Mouse (Mus musculus) olfactory bulb, adult 2 months (tissue): ENCODE measurements around the gene Dscam.

Experiments
- CTCF ChIP-seq: fragments of 200-500 bp; IDR thresholded peaks from 2 replicates; pipeline ENCODE4 v1.5.1; 2012; ENCODE audit warnings: low read depth, mild to moderate bottlenecking, low read length, moderate library complexity; ENCODE audit not compliant: insufficient read depth
- POLR2A ChIP-seq: fragments of 200-500 bp; IDR thresholded peaks from 2 replicates; pipeline ENCODE4 v1.6.1; 2012; ENCODE audit warnings: mild to moderate bottlenecking, low read depth, low read length, moderate library complexity; ENCODE audit not compliant: insufficient read depth

DNA sequence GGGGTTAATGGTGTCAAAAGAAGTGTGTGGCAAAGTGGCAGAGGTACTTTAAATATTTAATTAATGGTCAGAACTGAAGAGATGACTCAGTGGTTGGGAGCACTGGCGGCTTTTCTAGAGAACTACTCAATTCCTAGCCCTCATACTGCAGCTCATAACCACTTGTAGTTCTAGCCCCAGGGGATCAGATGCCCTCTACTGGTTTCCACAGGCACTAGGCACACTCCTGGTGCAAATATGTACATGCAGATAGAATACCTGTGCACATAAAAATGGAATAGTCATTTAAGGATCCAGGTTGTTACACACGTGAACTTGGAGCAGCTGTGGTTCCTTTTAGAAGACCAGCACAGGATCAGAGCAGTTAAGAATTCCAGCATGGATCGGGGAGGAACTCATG, 509.5 kb downstream of the Dscam start:
- no peak for TF ChIP-seq CTCF
- TF ChIP-seq POLR2A: no peak
